In the genomic region with DNA sequence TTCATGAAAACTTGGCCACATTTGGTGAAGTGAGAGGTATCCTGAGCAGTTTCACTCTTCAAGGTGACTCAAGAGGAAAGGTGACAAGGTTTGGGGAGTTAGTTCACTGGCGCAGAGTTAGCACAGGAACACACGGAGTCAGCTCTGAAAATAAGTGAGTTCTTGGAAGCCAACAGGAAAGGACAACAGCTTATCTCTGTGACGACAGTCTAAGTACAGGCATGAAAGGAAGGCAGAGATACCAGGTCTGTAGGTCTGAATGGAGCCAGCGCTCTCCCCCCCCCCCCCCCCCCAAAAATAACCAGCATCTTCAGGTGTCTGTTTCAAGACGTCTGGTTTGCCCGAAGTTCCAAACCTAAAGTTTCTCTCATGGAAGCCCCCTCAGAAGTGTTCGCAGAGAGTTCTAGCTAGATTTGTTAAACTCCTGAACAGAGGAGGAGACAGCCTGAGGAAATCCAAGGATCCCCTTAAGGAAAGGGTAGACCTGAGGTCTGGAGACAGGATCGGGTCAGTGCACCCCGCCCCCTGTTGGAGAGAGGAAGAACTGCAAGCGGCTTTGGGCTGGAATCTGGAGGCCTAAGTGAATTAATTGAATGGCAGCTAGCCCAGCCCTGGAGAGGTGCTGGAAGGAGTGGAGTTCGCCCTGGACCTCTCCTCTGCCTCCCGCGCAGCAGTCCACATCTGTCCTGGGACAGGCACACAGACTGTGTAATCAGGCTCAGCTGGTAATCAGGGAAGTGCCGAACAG, we compare ENCODE assay signal across 9 mouse cellular contexts. TPM values are rescaled to one million over a fixed set of nuclear protein-coding genes. Genes with fewer than 3 reads are reported as not detected.
DNase-seq lines count a peak whose midpoint lies in the region; ATAC-seq lines count a peak whose summit lies in the region.
"Had no signal": no experiment of that assay in that cellular context is flagged by ENCODE, and none has a peak within 500 bp of the region (broad histone marks: within the 10 kb centered on the region; RNA-seq: fewer than 3 reads in every experiment).

No protein-coding gene starts in this region.

- no peak overlapping the region for H3K4me2 ChIP-seq in forebrain, embryonic 12.5 days
- H3K4me2 ChIP-seq in heart, embryonic 16.5 days (ENCODE audit: low read depth, low read length) = peak overlapping the region; percentile 27; the same call in 1 of the 2 replicates
- H3K4me2 ChIP-seq in liver, embryonic 16.5 days (ENCODE audit: low read depth, low read length) = no peak overlapping the region

- peak; percentile 75 for ATAC-seq in forebrain, embryonic 12.5 days (ENCODE audit: low FRiP score)
- peak; percentile 72 for ATAC-seq in heart, embryonic 16.5 days (replicated peaks; ENCODE audit: extremely low read depth, insufficient read depth, low FRiP score)
- ATAC-seq in liver, embryonic 16.5 days (ENCODE audit: low read depth) = 0 out of 2 replicates have a peak, but pooled peaks have one; percentile 16

- DNase-seq in MEL-GATA-1-ER (ENCODE audit: extremely low read depth, low read depth) = peak; percentile 5
- DNase-seq in c-Kit-negative CD71-positive TER-119-positive erythroid progenitor cells, embryonic 14.5 days (ENCODE audit: low read depth, low spot score) = peak; percentile 21
- peak; percentile 75 to 79 for DNase-seq in kidney, postnatal 4 days
- peak; percentile 35 for DNase-seq in ovary, postnatal 10 days (ENCODE audit: low spot score)
- DNase-seq in urinary bladder, postnatal 36 days (ENCODE audit: low spot score in 2 of 2) = peak; percentile 26 to 47

- peaks cover 9% of the 10 kb centered on the region; the same call in 1 of the 2 replicates for H3K4me1 ChIP-seq in forebrain, embryonic 12.5 days
- peaks cover 28% of the 10 kb centered on the region for H3K4me1 ChIP-seq in heart, embryonic 16.5 days (ENCODE audit: control insufficient read depth, insufficient read depth, low read length)
- H3K4me1 ChIP-seq in liver, embryonic 16.5 days (ENCODE audit: control insufficient read depth, low read depth, low read length) = no peaks in the 10 kb centered on the region; the same call in 1 of the 2 replicates

- H3K9ac ChIP-seq in forebrain, embryonic 12.5 days = no peak overlapping the region
- H3K9ac ChIP-seq in heart, embryonic 16.5 days (ENCODE audit: low read length) = no peak overlapping the region
- H3K9ac ChIP-seq in liver, embryonic 16.5 days (ENCODE audit: low read depth, low read length) = no peak overlapping the region

- H3K9me3 ChIP-seq in forebrain, embryonic 12.5 days = no peaks in the 10 kb centered on the region
- H3K9me3 ChIP-seq in heart, embryonic 16.5 days (replicated peaks; ENCODE audit: control insufficient read depth, low read length) = no peaks in the 10 kb centered on the region
- no peaks in the 10 kb centered on the region for H3K9me3 ChIP-seq in liver, embryonic 16.5 days (replicated peaks; ENCODE audit: control insufficient read depth, low read length)

- no peak overlapping the region for H3K4me3 ChIP-seq in forebrain, embryonic 12.5 days (replicated peaks)
- no peak overlapping the region for H3K4me3 ChIP-seq in heart, embryonic 16.5 days (ENCODE audit: low read length)
- no peak overlapping the region for H3K4me3 ChIP-seq in liver, embryonic 16.5 days (ENCODE audit: low read depth, low read length)

- WGBS in forebrain, embryonic 12.5 days = 47% methylated on average over 14 of the region's 14 CpGs
- WGBS in heart, embryonic 16.5 days = 21% methylated on average over 14 of the region's 14 CpGs
- 23% methylated on average over 14 of the region's 14 CpGs for WGBS in liver, embryonic 16.5 days (ENCODE audit: insufficient replicate concordance)

- no peaks in the 10 kb centered on the region for H3K36me3 ChIP-seq in forebrain, embryonic 12.5 days (replicated peaks)
- no peaks in the 10 kb centered on the region for H3K36me3 ChIP-seq in heart, embryonic 16.5 days (ENCODE audit: control insufficient read depth, insufficient read depth)
- H3K36me3 ChIP-seq in liver, embryonic 16.5 days (ENCODE audit: control insufficient read depth, insufficient read depth) = no peaks in the 10 kb centered on the region

- H3K27ac ChIP-seq in forebrain, embryonic 12.5 days = peak overlapping the region; percentile 53; the same call in 1 of the 2 replicates
- no peak overlapping the region; the same call in 1 of the 2 replicates for H3K27ac ChIP-seq in heart, embryonic 16.5 days (ENCODE audit: low read length)
- H3K27ac ChIP-seq in liver, embryonic 16.5 days (ENCODE audit: low read length) = no peak overlapping the region
- H3K27ac ChIP-seq: macrophage had no signal

- peaks cover 5% of the 10 kb centered on the region; the same call in 1 of the 2 replicates for H3K27me3 ChIP-seq in forebrain, embryonic 12.5 days
- no peaks in the 10 kb centered on the region for H3K27me3 ChIP-seq in heart, embryonic 16.5 days (ENCODE audit: control insufficient read depth, insufficient read depth, low read length)
- no peaks in the 10 kb centered on the region for H3K27me3 ChIP-seq in liver, embryonic 16.5 days (ENCODE audit: control insufficient read depth, insufficient read depth, low read depth, low read length)

RNA-seq across cellular contexts. Expression of a gene that starts 24.1 kb away (rescaled TPM):
- 0.08 and 0.41 TPM in 2 replicates for polyA plus RNA-seq in forebrain, embryonic 12.5 days (2016; fragmentation: Nextera tagmentation; extraction: Ambion mirVana)
- 635 and 703 TPM in 2 replicates for polyA plus RNA-seq in heart, embryonic 16.5 days (2015; fragmentation: Nextera tagmentation; extraction: Ambion mirVana)
- 4.2 and 7.8 TPM in 2 replicates for polyA plus RNA-seq in liver, embryonic 16.5 days (2015; fragmentation: Nextera tagmentation; extraction: Ambion mirVana)
- polyA plus RNA-seq: macrophage had no signal

RNA-seq across cellular contexts. Expression of a gene that starts 52.2 kb away (rescaled TPM):
- polyA plus RNA-seq in forebrain, embryonic 12.5 days (2016; fragmentation: Nextera tagmentation; extraction: Ambion mirVana) = 56.4 and 59.5 TPM in 2 replicates
- not detected in 2 replicates for polyA plus RNA-seq in heart, embryonic 16.5 days (2015; fragmentation: Nextera tagmentation; extraction: Ambion mirVana)
- not detected in 2 replicates for polyA plus RNA-seq in liver, embryonic 16.5 days (2015; fragmentation: Nextera tagmentation; extraction: Ambion mirVana)
- polyA plus RNA-seq: macrophage had no signal

Comparison
In these comparisons a context has a peak if more than half of its experiments do, and no peak if none do; other contexts are left out.
1. DNase-seq: peak in every context shown above with its lines; median percentile 77 in kidney, postnatal 4 days; 36 in urinary bladder, postnatal 36 days; 35 in ovary, postnatal 10 days; 21 in c-Kit-negative CD71-positive TER-119-positive erythroid progenitor cells, embryonic 14.5 days; 5 in MEL-GATA-1-ER.
2. ATAC-seq: peak in every context shown above with its lines; median percentile 75 in forebrain, embryonic 12.5 days; 72 in heart, embryonic 16.5 days; 16 in liver, embryonic 16.5 days.
3. RNA of a gene that starts 24.1 kb away (polyA plus RNA-seq): 635 to 703 TPM in heart, embryonic 16.5 days; 4.2 to 7.8 TPM in liver, embryonic 16.5 days and 0.08 to 0.41 TPM in forebrain, embryonic 12.5 days; every median in the first group is over 10 times any median in the second.
4. RNA of a gene that starts 52.2 kb away (polyA plus RNA-seq): 56.4 to 59.5 TPM in forebrain, embryonic 12.5 days; not detected in heart, embryonic 16.5 days and not detected in liver, embryonic 16.5 days; every median in the first group is over 10 times any median in the second.